Mouse (Mus musculus): ENCODE measurements around the gene Abi2.
"Not testable (repeated sequence)": the region's sequence is repeated elsewhere in the genome, so short reads cannot be mapped to it uniquely, and the experiment has no call there.

The Abi2 gene

GRCm38 (mm10) chr1:60409168-60409828 lies at the start of gene Abi2:
Abi2 (plus strand) TSS chr1:60409619.
- DNase-seq (ENCODE audit: low read depth), result peak; percentile 63

DNA sequence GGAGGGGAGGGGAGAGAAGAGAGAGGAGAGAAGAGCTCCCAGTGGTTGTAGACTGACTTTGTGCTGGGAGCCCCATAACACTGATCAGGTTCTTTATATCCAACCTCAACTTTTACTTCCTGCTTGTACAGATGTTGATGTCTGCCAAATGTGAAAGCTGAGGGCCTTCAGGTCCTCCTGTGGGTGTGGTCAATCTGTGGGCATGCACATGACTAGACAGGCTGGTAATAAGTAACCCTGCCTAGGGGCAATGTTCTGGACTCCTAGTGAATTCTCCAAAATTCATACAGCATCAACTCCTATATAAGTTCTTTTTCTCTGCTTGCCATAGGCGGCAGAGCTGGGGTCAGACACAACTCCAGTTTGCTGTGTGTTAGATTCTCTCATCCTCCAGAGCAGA lies 47.8 kb upstream of the Abi2 start:
- no peak for DNase-seq (ENCODE audit: low read depth)

DNA sequence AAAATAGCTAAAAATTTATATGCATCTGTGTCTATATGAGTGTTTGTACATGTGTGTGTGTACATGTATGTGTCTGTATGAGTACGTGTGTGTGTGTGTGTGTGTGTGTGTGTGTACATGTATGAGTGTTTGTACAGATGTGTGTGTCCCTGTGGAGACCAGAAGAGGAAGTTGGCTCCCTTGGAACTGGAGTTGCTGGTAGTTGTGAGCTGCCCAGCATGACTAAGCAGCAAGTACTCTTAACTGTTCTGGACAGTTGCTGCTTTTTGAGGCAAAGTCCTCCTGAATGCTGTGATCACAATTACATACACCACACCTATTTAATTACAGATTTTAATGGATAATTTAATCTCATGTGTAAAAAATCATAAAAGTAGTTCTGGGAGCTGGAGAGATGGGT lies 32.9 kb upstream of the Abi2 start:
- no peak for DNase-seq (ENCODE audit: low read depth)

DNA sequence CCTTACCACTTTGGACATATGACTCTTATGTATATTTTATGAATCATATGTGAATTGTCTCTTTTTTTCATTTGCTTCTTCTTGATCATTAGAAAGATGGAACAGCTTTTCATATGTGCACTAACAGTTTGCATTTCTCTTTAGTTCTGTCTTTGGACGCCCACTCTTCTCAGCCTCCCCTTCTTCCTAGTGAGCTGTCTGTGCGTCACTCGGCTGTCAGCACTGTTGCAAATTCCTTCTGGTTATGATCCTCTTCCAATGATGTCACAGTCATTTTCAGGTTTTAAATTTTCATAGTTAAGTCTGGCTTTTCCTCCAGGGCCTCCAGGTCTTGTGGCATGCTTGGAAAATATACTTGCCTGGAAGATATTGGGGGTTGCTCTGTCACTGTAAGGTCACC lies 27.5 kb upstream of the Abi2 start:
- DNase-seq (ENCODE audit: low read depth), result no peak

GRCm38 (mm10) chr1:60404848-60405247 lies 4.6 kb upstream of the Abi2 start:
- no peak for DNase-seq (ENCODE audit: low read depth)

GRCm38 (mm10) chr1:60408501-60409167 lies 785 bp upstream of the Abi2 start:
- no peak for DNase-seq (ENCODE audit: low read depth)

DNA sequence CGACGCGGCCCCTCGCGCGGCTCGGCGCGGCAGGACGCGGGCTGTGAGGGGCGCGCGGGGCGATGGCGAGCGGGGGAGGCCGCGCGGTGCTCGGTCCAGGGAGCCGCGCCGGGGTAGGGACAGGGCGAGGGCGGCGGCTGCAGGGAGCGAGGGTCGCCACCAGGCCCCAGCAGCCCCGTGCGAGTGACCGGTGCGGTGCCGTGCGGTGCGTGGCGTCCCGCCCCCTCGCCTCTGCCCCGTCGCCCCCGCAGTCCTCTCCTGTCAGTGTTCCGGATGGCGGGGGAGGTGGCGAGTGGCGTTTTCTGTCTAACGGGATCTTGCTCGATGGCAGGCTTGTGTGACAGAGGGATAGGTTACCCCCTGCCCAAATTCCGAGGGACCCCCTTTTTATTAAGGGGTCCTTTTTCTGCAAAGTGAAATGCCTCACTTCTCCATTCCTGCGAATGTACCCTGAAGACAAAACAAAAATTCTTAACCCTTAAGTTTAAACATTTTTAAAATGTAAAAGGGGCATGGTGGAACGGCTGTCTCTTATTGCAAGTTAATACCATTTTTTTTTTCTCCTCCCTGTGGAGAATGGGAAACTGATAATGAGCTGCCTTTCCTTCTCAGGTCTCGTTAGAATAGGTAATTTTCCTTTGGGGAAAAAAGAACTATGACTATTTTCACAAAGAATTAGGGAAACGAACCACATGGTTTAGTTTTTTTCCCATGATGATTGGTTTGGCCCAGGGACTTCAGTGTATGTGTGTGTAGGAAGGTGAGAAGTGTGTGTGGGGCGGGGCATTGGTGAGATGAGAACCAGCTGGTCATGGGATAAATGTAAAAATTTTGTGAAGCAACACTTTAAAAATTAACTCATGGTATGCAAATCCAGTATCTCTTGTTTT lies 754 bp downstream of the Abi2 start:
- DNase-seq (ENCODE audit: low read depth), result no peak

- DNase-seq (ENCODE audit: low read depth), result no peak
Measured at GRCm38 (mm10) chr1:60416724-60417123, 7.3 kb downstream of the Abi2 start.

DNA sequence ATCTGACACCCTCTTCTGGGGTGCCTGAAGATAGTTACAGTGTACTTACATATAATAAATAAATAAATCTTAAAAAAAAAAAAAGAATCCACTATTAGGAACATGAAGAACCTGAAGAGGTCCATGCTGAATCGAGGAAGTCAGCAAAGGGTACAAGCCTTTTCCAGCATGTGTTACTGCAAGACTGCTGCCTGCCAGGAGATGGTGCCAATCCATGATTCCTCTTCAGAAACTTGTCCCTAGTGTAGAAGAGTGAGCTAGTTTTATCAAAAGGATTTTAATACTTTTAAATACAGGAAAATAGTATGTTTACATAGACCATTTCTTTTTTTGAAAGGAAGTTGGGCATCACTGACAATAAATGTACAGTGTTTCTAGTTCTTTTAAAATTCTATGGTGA lies 14.5 kb downstream of the Abi2 start:
- DNase-seq (ENCODE audit: low read depth), result no peak

DNA sequence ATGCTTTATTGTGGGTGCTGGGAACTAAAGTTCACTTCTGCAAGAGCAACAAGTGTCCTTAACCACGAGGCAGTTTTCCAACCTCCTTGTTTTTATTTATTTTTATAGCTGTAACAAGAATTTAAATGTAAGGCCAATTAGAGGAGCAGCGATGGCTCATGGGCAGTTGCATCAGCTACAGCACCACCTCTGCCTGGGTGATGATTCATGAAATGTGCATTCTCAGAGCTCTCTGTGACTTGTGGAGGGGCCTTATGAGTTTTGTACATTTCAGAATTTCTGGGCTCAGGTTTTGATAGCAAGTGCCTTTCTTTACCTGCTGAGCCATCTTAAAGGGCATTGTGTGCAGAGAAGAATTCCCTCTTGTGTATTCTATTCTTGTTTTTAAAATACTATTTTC lies 18.9 kb downstream of the Abi2 start:
- no peak for DNase-seq (ENCODE audit: low read depth)

- DNase-seq (ENCODE audit: low read depth), result no peak
Measured at GRCm38 (mm10) chr1:60428932-60429331, 19.5 kb downstream of the Abi2 start.

- DNase-seq (ENCODE audit: low read depth), result no peak
Measured at GRCm38 (mm10) chr1:60431531-60431930, 22.1 kb downstream of the Abi2 start.

DNA sequence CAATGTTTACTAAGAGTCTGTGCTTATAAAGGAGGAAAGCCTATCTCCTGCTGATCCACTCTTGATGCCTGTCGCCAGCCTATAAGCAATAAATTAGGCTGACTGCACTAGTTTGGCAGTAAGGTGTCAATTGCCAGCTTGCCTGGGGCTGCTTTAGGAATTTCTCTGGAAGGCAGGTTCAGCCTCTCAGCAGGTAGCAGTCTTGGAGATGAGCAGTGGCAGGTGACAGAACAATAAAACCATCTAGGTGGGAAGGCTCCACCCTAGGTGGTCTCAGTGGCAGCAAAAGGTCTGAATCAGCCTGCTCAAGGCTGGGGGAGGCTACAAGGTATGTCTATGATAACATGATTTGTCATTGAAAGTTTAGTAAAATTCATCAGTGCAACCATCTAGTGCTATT lies 23.1 kb downstream of the Abi2 start:
- DNase-seq (ENCODE audit: low read depth), result no peak

GRCm38 (mm10) chr1:60441438-60441837 lies 32.0 kb downstream of the Abi2 start:
- DNase-seq (ENCODE audit: low read depth), result not testable (repeated sequence)

- DNase-seq (ENCODE audit: low read depth), result peak; percentile 36
Measured at GRCm38 (mm10) chr1:60447067-60447466, 37.6 kb downstream of the Abi2 start.

DNA sequence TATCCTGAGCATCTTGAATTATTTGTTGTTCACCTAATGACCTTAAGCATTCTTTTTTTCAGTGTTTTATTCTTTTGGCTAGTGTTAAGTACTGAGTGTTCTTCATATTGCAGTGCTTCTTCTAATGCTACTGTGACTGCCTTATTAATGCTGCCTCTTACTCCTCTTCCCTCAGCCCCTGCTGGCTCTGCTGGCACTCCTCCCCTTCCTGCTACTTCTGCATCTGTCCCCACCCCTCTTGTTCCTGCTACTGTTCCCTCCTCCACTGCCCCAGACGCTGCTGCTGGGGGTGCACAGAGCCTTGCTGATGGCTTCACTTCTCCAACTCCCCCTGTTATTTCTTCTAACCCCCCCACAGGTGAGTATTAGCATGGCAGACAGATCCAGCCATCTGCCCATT lies 40.5 kb downstream of the Abi2 start:
- DNase-seq (ENCODE audit: low read depth), result no peak

DNA sequence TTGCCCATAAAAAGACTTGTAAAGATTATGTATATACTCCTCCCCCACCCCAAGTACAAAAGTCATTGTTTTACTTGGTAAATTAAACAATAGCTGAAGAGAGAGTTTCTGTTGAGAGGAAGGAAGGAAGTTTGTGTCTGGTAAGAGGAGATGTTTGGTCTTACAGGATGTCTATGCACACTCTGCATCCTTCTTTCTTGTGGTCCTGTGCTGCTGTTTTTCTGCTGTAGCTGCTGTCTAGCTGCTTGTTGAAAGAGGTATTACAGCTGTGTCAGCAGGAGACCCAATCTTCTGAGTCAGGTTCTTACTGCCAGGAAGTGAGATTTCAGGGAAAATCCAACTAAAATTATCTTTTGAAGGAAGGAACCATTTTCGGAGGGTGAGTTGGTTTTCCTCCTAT lies 51.2 kb downstream of the Abi2 start:
- DNase-seq (ENCODE audit: low read depth), result no peak

DNA sequence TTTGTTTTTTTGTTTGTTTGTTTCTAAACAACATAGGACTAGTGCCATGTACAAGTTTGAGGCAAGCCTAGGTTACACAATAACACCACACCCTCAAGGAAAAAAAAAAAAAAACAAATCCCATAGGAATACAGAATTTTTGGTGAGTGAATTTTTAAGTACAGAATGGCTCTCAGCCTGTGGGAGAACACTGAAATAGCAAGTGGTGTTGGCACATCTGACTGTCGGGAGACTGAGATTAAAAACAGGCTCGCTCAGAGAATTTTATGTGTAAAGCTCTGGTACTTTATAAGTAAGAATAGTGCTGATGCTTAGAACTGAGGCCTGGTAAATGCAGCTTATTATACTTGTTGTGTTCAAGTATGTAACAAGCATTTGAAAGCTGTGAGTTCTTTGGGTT lies 60.1 kb downstream of the Abi2 start:
- DNase-seq (ENCODE audit: low read depth), result no peak

DNA sequence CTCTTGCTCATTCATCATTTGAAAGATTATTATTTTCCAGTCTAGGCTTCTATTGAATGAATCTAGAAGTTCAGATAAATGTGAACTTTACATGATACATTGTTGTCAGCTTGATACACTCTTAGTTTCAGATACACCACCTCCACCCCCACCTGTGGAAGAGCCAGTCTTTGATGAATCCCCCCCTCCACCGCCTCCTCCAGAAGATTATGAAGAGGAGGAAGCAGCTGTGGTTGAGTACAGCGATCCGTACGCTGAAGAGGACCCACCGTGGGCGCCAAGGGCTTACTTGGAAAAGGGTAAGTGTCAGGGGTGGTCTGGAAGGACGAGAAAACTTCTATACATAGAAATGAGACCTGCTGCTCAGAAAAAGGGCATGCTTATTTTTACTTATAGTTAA lies 61.1 kb downstream of the Abi2 start:
- no peak for DNase-seq (ENCODE audit: low read depth)

GRCm38 (mm10) chr1:60481561-60481960 lies 72.1 kb downstream of the Abi2 start:
- DNase-seq (ENCODE audit: low read depth), result no peak

- no peak for DNase-seq (ENCODE audit: low read depth)
Measured at GRCm38 (mm10) chr1:60482881-60483280, 73.5 kb downstream of the Abi2 start.

GRCm38 (mm10) chr1:60485649-60486048 lies 76.2 kb downstream of the Abi2 start:
- DNase-seq (ENCODE audit: low read depth), result no peak

GRCm38 (mm10) chr1:60488635-60489034 lies 79.2 kb downstream of the Abi2 start:
- no peak for DNase-seq (ENCODE audit: low read depth)

Measured in c-Kit-positive CD71-negative TER-119-negative erythroid progenitor cells, embryonic 14.5 days (primary cell).